Mouse (Mus musculus): ENCODE data around the gene Agr2. TPM values are rescaled to one million over a fixed set of nuclear protein-coding genes. Genes with fewer than 3 reads are reported as not detected.

Gene Agr2
- polyA plus RNA-seq, 1 experiment from 2014 or later: not detected

DNA sequence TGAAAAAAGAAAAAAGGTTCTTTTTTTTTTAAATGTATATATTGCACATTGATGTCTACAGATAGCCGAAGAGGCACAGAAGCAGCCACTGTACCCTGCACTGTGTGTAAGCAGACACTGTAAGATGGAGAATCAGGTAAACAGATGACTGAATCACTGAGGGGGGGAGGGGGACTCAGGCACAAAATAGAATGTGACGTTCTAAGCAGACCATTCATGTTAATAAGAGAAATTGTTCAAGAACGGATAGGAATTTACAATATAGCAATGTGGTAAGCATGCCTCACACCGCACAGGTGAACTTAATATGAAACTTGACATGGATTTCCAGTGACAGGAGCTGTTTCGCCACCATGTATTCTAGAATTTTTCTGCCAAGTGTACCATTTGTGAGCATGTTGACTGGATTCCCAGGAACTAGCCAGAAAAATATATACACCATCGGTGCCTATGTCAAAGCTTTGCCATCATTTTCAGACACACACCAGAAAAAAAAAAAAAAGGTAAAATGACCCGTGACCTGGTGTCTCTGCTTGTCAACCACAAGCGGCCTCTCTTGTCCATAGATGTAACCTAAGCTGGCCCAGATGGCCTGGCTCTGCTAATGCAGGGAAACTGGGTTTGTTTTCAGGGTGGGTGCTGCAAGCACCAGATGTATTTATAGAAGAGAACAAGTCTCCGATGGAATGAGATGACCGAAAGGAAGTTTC, 48.0 kb downstream of the Agr2 start:
- 53% methylated on average over 10 of the region's 10 CpGs for WGBS
- H3K27me3 ChIP-seq (ENCODE audit: control insufficient read depth, insufficient read depth, low read length): no peaks in the 10 kb centered on the region
- DNase-seq (peak; percentile 35), ATAC-seq (ENCODE audit: low FRiP score, low TSS enrichment) (no peak)
- no peak overlapping the region for H3K27ac ChIP-seq (replicated peaks; ENCODE audit: low read depth, low read length)
- H3K4me2 ChIP-seq (ENCODE audit: low read length): peak overlapping the region; percentile 75
- peak overlapping the region; percentile 99 for H3K9ac ChIP-seq (replicated peaks; ENCODE audit: low read length)
- peak overlapping the region; percentile 94 for H3K4me3 ChIP-seq (replicated peaks; ENCODE audit: low read depth, low read length)
- H3K36me3 ChIP-seq (ENCODE audit: control insufficient read depth, insufficient read depth, low read length): no peaks in the 10 kb centered on the region
- H3K9me3 ChIP-seq (ENCODE audit: control insufficient read depth, low read length): peaks cover 7% of the 10 kb centered on the region
- H3K4me1 ChIP-seq (ENCODE audit: control insufficient read depth, insufficient read depth, low read length): peaks cover 20% of the 10 kb centered on the region

DNA sequence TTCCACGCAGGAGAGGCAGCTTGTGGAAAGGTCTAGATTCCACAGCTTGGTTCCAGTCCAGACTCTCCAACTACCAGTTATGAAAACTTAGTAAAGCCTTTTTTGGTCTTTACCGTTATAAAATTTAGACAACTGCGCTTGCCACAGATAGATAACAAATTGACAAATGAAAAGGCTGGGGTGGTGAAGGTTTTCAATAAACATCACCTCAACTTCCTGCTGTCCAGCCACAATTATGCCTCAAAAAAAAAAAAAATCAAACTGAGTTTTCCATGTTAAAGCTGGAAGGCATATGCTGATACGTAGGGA, 48.5 kb downstream of the Agr2 start:
- Histone ChIP-seq H3K4me3 (replicated peaks; ENCODE audit: low read depth, low read length) (peak overlapping the region; percentile 94), H3K4me1 (ENCODE audit: control insufficient read depth, insufficient read depth, low read length) (peaks cover 20% of the 10 kb centered on the region), H3K4me2 (ENCODE audit: low read length) (peak overlapping the region; percentile 75), H3K36me3 (ENCODE audit: control insufficient read depth, insufficient read depth, low read length) (no peaks in the 10 kb centered on the region), H3K27me3 (ENCODE audit: control insufficient read depth, insufficient read depth, low read length) (no peaks in the 10 kb centered on the region), H3K27ac (replicated peaks; ENCODE audit: low read depth, low read length) (no peak overlapping the region; the same call in 1 of the 2 replicates), H3K9me3 (ENCODE audit: control insufficient read depth, low read length) (peaks cover 7% of the 10 kb centered on the region), H3K9ac (replicated peaks; ENCODE audit: low read length) (peak overlapping the region; percentile 99)
- 38% methylated on average over 4 of the region's 4 CpGs for WGBS
- ATAC-seq (ENCODE audit: low FRiP score, low TSS enrichment): no peak
- no peak for DNase-seq

DNA sequence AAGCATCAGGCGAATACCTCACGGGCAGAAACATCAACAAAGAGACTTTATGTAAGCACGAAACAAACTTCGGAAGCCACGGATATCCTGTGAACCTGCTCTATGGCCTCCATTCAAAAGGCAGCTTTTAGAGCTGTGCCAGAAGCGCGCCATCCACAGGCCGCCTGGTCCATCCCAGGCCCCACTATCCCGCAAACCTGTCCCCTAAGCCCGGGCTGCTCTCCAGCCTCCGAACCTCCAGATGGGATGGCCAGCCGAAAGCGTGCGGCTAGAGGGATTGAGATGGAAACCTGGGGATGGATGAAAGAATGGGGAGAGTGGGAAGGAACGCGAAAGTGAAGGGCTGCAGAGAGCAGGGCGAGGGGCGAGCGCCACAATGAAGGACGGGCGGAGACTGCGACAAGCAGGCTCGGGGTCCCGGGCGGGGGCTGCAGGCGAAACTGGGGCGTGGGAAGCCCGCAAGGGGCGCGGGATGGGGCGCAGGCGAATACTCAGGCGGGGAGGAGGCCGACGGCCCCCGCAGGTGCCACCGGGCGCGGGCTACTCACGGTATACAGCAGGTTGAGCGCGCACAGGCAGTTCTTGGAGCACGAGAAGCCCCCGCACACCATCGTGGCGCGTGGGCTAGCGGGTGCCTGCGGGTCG, 49.1 kb downstream of the Agr2 start:
- H3K4me3 ChIP-seq (replicated peaks; ENCODE audit: low read depth, low read length): peak overlapping the region; percentile 94
- H3K36me3 ChIP-seq (ENCODE audit: control insufficient read depth, insufficient read depth, low read length): no peaks in the 10 kb centered on the region
- H3K27me3 ChIP-seq (ENCODE audit: control insufficient read depth, insufficient read depth, low read length): no peaks in the 10 kb centered on the region
- ATAC-seq (ENCODE audit: low FRiP score, low TSS enrichment) (peak; percentile 80), DNase-seq (peak; percentile 79)
- peak overlapping the region; percentile 99 for H3K9ac ChIP-seq (replicated peaks; ENCODE audit: low read length)
- peaks cover 20% of the 10 kb centered on the region for H3K4me1 ChIP-seq (ENCODE audit: control insufficient read depth, insufficient read depth, low read length)
- H3K27ac ChIP-seq (replicated peaks; ENCODE audit: low read depth, low read length): peak overlapping the region; percentile 96
- H3K9me3 ChIP-seq (ENCODE audit: control insufficient read depth, low read length): peaks cover 2% of the 10 kb centered on the region; the same call in 1 of the 2 replicates
- peak overlapping the region; percentile 75 for H3K4me2 ChIP-seq (ENCODE audit: low read length)
- under 1% methylated on average over 49 of the region's 50 CpGs for WGBS

- Histone ChIP-seq H3K27me3 (ENCODE audit: control insufficient read depth, insufficient read depth, low read length) (no peaks in the 10 kb centered on the region), H3K36me3 (ENCODE audit: control insufficient read depth, insufficient read depth, low read length) (no peaks in the 10 kb centered on the region), H3K27ac (replicated peaks; ENCODE audit: low read depth, low read length) (peak within 1 kb of the TSS; percentile 96), H3K4me1 (ENCODE audit: control insufficient read depth, insufficient read depth, low read length) (peaks cover 20% of the 10 kb centered on the region), H3K4me2 (ENCODE audit: low read length) (peak within 1 kb of the TSS; percentile 75), H3K4me3 (replicated peaks; ENCODE audit: low read depth, low read length) (peak within 1 kb of the TSS; percentile 94), H3K9ac (replicated peaks; ENCODE audit: low read length) (peak within 1 kb of the TSS; percentile 99), H3K9me3 (ENCODE audit: control insufficient read depth, low read length) (no peaks in the 10 kb centered on the region)
- WGBS: under 1% methylated on average over 35 of the region's 35 CpGs
- peak; percentile 96 for DNase-seq
- ATAC-seq (ENCODE audit: low FRiP score, low TSS enrichment): peak; percentile 98
Observed at GRCm38 (mm10) chr12:36042348-36042778, 49.7 kb downstream of the Agr2 start, which contains the start of gene Tspan13. Gene Tspan13 (minus strand): TSS chr12:36042500.

GRCm38 (mm10) chr12:36044691-36045090, 52.0 kb downstream of the Agr2 start:
- Histone ChIP-seq H3K27ac (replicated peaks; ENCODE audit: low read depth, low read length) (no peak overlapping the region), H3K36me3 (ENCODE audit: control insufficient read depth, insufficient read depth, low read length) (no peaks in the 10 kb centered on the region), H3K4me2 (ENCODE audit: low read length) (no peak overlapping the region), H3K4me1 (ENCODE audit: control insufficient read depth, insufficient read depth, low read length) (peaks cover 15% of the 10 kb centered on the region), H3K9me3 (ENCODE audit: control insufficient read depth, low read length) (no peaks in the 10 kb centered on the region), H3K27me3 (ENCODE audit: control insufficient read depth, insufficient read depth, low read length) (no peaks in the 10 kb centered on the region), H3K4me3 (replicated peaks; ENCODE audit: low read depth, low read length) (no peak overlapping the region), H3K9ac (replicated peaks; ENCODE audit: low read length) (no peak overlapping the region)
- DNase-seq (no peak), ATAC-seq (ENCODE audit: low FRiP score, low TSS enrichment) (no peak)
- WGBS: 82% methylated on average over 2 of the region's 2 CpGs

- Histone ChIP-seq H3K4me3 (replicated peaks; ENCODE audit: low read depth, low read length) (no peak overlapping the region), H3K4me1 (ENCODE audit: control insufficient read depth, insufficient read depth, low read length) (peaks cover under 1% of the 10 kb centered on the region; the same call in 1 of the 2 replicates), H3K27me3 (ENCODE audit: control insufficient read depth, insufficient read depth, low read length) (no peaks in the 10 kb centered on the region), H3K9me3 (ENCODE audit: control insufficient read depth, low read length) (no peaks in the 10 kb centered on the region), H3K36me3 (ENCODE audit: control insufficient read depth, insufficient read depth, low read length) (no peaks in the 10 kb centered on the region), H3K9ac (replicated peaks; ENCODE audit: low read length) (no peak overlapping the region), H3K27ac (replicated peaks; ENCODE audit: low read depth, low read length) (no peak overlapping the region), H3K4me2 (ENCODE audit: low read length) (no peak overlapping the region)
- DNase-seq (no peak), ATAC-seq (ENCODE audit: low FRiP score, low TSS enrichment) (no peak)
- 68% methylated on average over 5 of the region's 5 CpGs for WGBS
Observed at GRCm38 (mm10) chr12:36046196-36046595, 53.5 kb downstream of the Agr2 start.

DNA sequence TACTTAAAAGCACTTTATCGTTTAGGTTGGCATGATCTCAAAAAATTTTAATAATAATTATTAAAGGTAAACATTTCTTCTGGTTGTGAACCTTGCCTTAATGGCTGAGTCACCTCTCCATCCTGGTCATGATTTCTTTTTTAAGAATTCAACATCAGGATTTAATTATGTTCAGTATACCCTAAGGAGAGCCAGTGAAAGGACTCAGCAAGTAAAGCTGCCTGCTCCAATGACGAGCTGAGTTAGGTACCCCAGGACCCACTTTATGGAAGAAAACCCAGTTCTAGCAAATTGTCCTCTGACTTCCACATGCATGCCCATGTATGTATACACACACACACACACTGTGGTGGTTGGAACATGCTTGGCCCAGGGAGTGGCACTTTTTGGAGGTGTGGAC, 54.9 kb downstream of the Agr2 start:
- Histone ChIP-seq H3K4me1 (ENCODE audit: control insufficient read depth, insufficient read depth, low read length) (no peaks in the 10 kb centered on the region), H3K36me3 (ENCODE audit: control insufficient read depth, insufficient read depth, low read length) (no peaks in the 10 kb centered on the region), H3K27ac (replicated peaks; ENCODE audit: low read depth, low read length) (no peak overlapping the region), H3K4me2 (ENCODE audit: low read length) (no peak overlapping the region), H3K9ac (replicated peaks; ENCODE audit: low read length) (no peak overlapping the region), H3K27me3 (ENCODE audit: control insufficient read depth, insufficient read depth, low read length) (no peaks in the 10 kb centered on the region), H3K9me3 (ENCODE audit: control insufficient read depth, low read length) (no peaks in the 10 kb centered on the region), H3K4me3 (replicated peaks; ENCODE audit: low read depth, low read length) (no peak overlapping the region)
- DNase-seq (no peak), ATAC-seq (ENCODE audit: low FRiP score, low TSS enrichment) (no peak)
- WGBS: 87% methylated on average over 2 of the region's 2 CpGs

- Histone ChIP-seq H3K4me1 (ENCODE audit: control insufficient read depth, insufficient read depth, low read length) (no peaks in the 10 kb centered on the region), H3K9me3 (ENCODE audit: control insufficient read depth, low read length) (no peaks in the 10 kb centered on the region), H3K4me2 (ENCODE audit: low read length) (no peak overlapping the region), H3K36me3 (ENCODE audit: control insufficient read depth, insufficient read depth, low read length) (no peaks in the 10 kb centered on the region), H3K27ac (replicated peaks; ENCODE audit: low read depth, low read length) (no peak overlapping the region), H3K4me3 (replicated peaks; ENCODE audit: low read depth, low read length) (no peak overlapping the region), H3K9ac (replicated peaks; ENCODE audit: low read length) (no peak overlapping the region), H3K27me3 (ENCODE audit: control insufficient read depth, insufficient read depth, low read length) (no peaks in the 10 kb centered on the region)
- DNase-seq (no peak), ATAC-seq (ENCODE audit: low FRiP score, low TSS enrichment) (no peak)
- WGBS: 81% methylated on average over 1 of the region's 1 CpGs
Observed at GRCm38 (mm10) chr12:36050276-36050675, 57.6 kb downstream of the Agr2 start.

All from midbrain, embryonic 14.5 days (tissue).